Mouse (Mus musculus): Measurements from ENCODE around the gene Gm21409. TPM values are rescaled to one million over a fixed set of nuclear protein-coding genes. Genes with fewer than 3 reads are reported as not detected.

Gm21409 gene
- total RNA-seq (2023): not detected

GRCm38 (mm10) chrY:84746385-84746784 lies at the start of gene Gm21409:
Gene Gm21409 (plus strand): TSS chrY:84746685.

Other genes with a start within 250 kb of the Gm21409 start
- gene Gm21394, start 181.8 kb upstream of the Gm21409 start, total RNA-seq (2023): not detected